Mouse (Mus musculus): ENCODE data around the gene Copz1.
A peak's percentile ranks its signal among the peaks of the same experiment; 100 is the strongest.

Copz1 gene

DNA sequence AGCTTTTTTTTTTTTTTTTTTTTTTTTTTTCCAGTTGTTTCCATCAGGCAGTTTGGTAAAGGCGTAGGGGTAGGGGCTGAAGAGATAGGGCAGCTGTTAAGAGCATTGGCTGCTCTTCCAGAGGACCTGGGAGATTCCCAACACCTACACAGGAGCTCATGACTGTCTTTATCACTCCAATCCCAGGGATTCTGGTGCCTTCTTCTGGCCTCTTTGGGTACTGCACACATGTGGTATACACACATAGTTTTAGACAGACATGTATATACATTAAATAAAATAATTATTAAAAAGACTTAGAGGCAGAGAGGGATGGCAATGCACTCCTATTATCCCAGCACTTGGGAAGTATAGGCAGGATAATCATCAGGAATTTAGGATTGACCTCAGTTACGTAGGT, 20.9 kb downstream of the Copz1 start:
- no peak for DNase-seq

DNA sequence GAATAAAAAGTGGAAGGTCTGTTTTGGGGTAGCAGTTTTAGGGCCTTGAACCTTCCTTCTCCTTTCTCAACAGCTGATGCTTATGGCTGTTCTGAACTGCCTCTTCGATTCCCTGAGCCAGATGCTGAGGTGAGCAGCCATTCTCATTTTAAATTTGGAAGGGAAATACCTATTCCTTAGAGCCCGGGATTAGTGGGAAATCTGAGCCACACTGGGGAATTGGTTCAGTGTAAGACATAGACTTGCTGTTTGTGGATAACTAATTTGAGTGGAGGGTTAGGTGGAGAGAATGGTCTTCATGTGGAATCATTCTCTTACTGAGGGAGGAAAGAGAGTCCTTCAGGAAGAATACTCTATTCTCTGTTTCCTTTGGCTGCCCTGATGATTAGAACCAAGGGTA, 22.1 kb downstream of the Copz1 start:
- DNase-seq: no peak

GRCm38 (mm10) chr15:103295851-103296250, 23.3 kb downstream of the Copz1 start:
- no peak for DNase-seq

DNA sequence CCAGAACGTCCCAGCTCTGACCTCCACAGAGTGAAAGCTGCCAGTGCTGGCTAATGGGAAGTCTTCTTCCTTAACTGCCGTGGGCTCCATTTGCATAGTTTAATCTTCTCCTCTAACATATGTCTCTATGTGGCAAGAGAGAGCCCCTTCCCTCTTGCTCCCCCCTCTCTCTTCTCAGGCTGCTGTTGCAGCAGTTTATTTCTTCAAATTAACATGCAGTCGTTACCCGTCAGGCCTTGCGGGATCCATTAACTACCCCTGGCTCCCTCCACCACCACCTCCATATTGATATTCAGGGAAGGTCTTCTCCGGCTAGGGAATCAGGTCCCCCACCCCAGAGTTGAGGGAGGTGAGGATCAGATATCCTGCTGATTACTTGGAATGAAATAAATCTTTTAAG, 24.8 kb downstream of the Copz1 start:
- no peak for DNase-seq

- DNase-seq: no peak
These were observed 25.5 kb downstream of the Copz1 start for GRCm38 (mm10) chr15:103298026-103298425.

- DNase-seq: no peak
These were observed 26.5 kb downstream of the Copz1 start for GRCm38 (mm10) chr15:103298861-103299616.

GRCm38 (mm10) chr15:103299644-103300043, 27.1 kb downstream of the Copz1 start:
- DNase-seq: no peak

DNA sequence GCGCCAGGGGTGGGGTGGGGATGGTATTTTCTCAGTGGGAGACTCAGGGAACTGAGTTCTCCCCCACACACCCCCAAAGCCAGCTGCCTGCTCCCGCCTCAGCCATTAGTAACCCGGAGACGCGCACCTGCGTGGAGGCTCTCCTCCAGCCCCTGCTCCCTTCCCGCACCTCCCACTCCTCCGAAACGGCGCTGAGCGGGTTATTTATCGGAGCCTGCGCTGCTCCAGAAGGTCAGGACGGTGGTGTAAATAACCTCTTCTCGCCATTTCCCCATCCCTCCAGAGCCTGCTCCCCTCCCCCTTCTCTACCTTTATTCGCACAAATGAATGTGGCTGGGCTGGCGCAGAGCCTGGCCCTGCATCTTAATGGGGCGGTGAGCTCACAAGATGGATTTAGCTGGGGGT, 27.6 kb downstream of the Copz1 start:
- no peak for DNase-seq

- no peak for DNase-seq
These were observed 28.0 kb downstream of the Copz1 start for GRCm38 (mm10) chr15:103300560-103300959.

- no peak for DNase-seq
These were observed 28.5 kb downstream of the Copz1 start for GRCm38 (mm10) chr15:103301046-103301445.

DNA sequence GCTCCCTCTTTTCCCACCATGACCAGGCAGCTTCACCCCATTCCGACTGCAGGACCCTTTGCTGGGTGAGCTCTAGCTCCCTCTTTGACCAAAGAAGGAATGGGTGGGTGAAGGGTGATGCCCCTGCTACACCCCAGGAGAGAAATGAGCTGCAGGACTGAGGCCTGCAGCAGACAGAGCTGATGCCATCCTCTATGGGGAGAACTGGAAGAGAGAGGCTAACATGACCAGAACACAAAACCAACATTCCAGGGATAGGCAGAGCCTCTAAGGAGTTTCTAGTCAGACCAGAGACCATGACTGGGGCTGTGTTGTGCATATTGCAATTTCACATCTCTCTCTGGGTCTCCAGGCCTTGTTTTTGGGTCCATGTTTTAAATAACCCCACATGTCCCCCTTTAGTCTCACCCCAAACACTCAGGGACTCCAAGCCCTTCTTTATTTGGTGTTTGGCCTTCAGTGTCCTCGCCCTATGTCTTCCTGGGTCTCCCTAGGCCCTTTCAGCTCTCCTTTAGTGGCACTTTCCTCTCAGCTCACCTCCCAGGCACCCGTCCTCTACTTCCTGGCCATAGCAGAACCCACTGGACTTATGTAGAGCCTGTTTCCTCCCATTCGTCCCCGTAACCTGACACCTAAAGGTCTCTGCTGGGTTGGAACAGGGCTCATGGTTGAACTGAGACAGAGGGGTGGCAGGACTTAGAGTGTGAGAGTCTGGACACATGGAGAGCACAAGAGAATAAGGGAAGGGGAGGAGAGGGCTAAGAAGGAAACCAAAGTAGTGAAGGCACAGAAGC, 29.2 kb downstream of the Copz1 start:
- DNase-seq: no peak

- DNase-seq: no peak
These were observed 30.0 kb downstream of the Copz1 start for GRCm38 (mm10) chr15:103302341-103303021.

GRCm38 (mm10) chr15:103303916-103304615, 31.6 kb downstream of the Copz1 start:
- DNase-seq: no peak

- DNase-seq: no peak
These were observed 32.1 kb downstream of the Copz1 start for GRCm38 (mm10) chr15:103304616-103304969.

DNA sequence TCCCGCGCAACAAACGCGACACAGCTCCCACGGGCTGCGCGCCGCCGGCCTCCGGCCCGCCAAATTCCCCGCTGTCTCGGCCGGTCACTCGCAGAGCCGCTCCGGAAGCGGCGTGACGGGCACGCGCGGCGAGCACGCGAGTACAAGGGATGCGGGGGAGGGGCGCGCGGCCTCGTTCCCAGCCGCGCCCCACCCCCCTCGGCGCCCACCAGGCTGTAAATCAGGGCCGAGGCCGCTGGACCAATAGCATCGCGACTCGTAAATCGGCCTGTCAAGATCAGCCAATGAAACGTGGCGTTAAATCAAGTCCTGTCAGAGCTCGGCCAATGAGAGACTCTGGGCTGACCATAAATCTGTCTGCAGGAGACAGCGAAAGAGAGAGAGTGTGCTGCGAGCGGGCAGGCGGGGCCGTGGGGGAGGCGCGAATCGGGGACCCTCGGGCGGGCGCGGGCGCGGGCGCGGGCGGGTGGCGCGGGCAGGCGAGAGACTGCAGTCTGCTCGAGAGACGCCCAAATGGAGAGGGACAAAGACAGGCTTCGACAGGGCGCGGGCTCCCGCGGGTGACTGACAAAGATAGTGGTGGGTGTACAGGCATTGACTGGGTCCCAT, 32.7 kb downstream of the Copz1 start:
- peak; percentile 99 for DNase-seq

GRCm38 (mm10) chr15:103305792-103306645, 33.5 kb downstream of the Copz1 start:
- DNase-seq: peak; percentile 66

- DNase-seq: peak; percentile 90
These were observed 34.6 kb downstream of the Copz1 start for GRCm38 (mm10) chr15:103307125-103307524.

DNA sequence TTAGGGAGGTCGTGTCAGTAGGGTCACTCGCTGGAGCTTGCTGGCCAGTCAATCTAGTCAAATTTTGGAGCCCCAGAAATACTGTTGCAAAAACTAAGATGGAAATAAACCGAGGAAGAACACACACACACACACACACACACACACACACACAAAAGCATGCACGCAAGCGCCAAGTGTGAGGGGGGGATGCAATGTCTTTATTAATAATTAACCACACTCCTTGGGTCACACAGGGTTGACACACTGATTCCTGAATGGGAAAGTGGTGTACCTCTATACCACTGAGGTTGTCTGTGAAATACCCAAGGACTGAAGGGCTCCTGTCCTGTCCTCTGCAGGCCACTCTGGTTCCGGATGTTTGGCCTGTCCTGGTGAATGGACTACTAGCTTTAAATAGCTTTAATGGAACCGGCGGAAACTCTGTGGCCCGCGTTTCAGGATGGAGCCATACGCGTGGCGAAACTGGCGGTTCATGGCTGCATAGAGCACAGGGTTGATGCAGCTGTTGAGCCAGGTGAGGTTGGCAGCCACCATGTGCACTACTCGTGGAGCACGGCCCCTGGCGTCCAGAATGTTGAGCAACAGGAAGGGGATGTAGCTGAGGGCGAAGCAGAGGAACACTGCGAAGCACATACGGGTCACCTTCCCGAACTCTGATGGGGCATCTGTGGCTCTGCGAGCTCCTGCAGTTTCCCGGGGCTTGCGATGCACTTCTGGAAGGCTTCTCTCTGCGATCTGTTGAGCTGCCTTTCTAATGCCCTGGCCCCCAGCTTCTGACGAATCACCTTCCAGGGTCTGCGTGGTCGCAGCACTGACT, 35.8 kb downstream of the Copz1 start:
- DNase-seq: peak; percentile 47

DNA sequence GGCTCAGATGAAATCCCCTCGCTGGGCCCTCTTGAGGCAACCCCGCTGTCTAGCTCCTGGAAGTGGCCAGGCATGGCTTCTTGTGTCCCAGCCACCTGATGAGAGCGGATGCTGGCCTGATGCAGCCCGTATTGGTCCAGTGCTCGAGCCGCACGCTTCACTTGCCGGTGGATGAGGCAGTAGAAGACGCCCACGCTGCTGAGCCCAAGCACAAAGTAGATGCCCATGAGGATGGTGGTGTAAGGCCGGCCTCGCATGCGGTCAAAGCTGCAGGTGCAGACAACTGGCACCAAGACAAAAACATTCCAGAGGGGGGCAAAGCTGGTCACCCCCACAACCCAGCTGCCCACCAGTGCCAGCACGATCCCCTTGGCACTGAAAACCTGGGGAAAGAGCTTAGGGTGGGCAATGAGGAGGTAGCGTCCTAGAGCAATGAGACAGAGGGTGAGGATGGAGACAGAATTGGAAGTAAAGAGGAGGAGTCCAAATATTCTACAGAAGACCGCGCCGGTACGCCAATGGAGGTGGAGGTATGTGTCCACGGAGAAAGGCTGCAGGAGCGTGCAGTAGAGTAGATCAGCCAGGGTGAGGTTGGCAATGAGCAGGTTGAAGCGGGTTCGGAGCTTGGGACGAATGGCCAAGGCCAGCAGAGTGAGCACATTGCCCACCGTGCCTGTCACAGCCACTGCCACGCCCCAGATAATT, 36.5 kb downstream of the Copz1 start:
- no peak for DNase-seq

GRCm38 (mm10) chr15:103310365-103310910, 37.9 kb downstream of the Copz1 start, which contains the start of gene Gpr84:
Gpr84 (minus strand) TSS chr15:103310612.
- DNase-seq: no peak
